Mouse (Mus musculus) lung, adult 2 months (tissue): ENCODE data around the gene Atp1b1. TPM values are rescaled to one million over a fixed set of nuclear protein-coding genes. Genes with fewer than 3 reads are reported as not detected.

Experiments
- DNase-seq: peaks from one replicate; pipeline ENCODE4 v3.0.0; 2022
- H3K4me1 ChIP-seq: fragments of 200-500 bp; 2 replicates; pipeline ENCODE4 v1.6.1; 2011; ENCODE audit warnings: low read length; ENCODE audit not compliant: control insufficient read depth, insufficient read depth
- H3K4me3 ChIP-seq: fragments of 200-500 bp; replicated peaks from 2 replicates; pipeline ENCODE3; 2011; ENCODE audit warnings: low read depth, mild to moderate bottlenecking, control low read depth, low read length; ENCODE audit errors: extremely low read depth
- CTCF ChIP-seq: fragments of 200-500 bp; IDR thresholded peaks from 2 replicates; pipeline ENCODE4 v1.5.1; 2011; ENCODE audit warnings: mild to moderate bottlenecking, low read length, control low read depth; ENCODE audit not compliant: insufficient read depth
- POLR2A ChIP-seq: fragments of 200-500 bp; IDR thresholded peaks from 2 replicates; pipeline ENCODE4 v1.6.1; 2011; ENCODE audit warnings: low read depth, mild to moderate bottlenecking, control low read depth, low read length, borderline replicate concordance; ENCODE audit errors: extremely low read depth
- WGBS: fragments of 180-500 bp; shearing (Covaris S2); methylation state at CpG from one replicate; pipeline ENCODE4 v1.1.7; 2018; 5-methylcytosine and 5-hydroxymethylcytosine counted together
- polyA plus RNA-seq: library from polyadenylated mRNA; depleted of rRNA; stranded (reverse); fragments of >200 nt; gene quantifications from 2 replicates; pipeline ENCODE4 v1.2.3, GENCODE M21; 2012

Gene Atp1b1
- polyA plus RNA-seq, 1 experiment, result 121 TPM

GRCm38 (mm10) chr1:164427777-164428176 lies 30.4 kb downstream of the Atp1b1 start:
- no peak for DNase-seq
- TF ChIP-seq POLR2A (no peak), CTCF (no peak)
- H3K4me3 ChIP-seq, result no peak overlapping the region
- no peaks in the 10 kb centered on the region for H3K4me1 ChIP-seq
- WGBS, result 65% methylated on average over 7 of the region's 7 CpGs

GRCm38 (mm10) chr1:164426227-164426626 lies 31.9 kb downstream of the Atp1b1 start:
- no peak for DNase-seq
- no peak overlapping the region for H3K4me3 ChIP-seq
- WGBS, result 73% methylated on average over 7 of the region's 7 CpGs
- H3K4me1 ChIP-seq, result no peaks in the 10 kb centered on the region
- TF ChIP-seq CTCF (no peak), POLR2A (no peak)

GRCm38 (mm10) chr1:164420623-164421354 lies 37.4 kb downstream of the Atp1b1 start:
- TF ChIP-seq CTCF (no peak), POLR2A (no peak)
- no peak for DNase-seq
- Histone ChIP-seq H3K4me1 (no peaks in the 10 kb centered on the region), H3K4me3 (no peak overlapping the region)
- whole genome bisulfite sequencing, result 81% methylated on average over 6 of the region's 6 CpGs

GRCm38 (mm10) chr1:164419401-164419800 lies 38.8 kb downstream of the Atp1b1 start:
- 85% methylated on average over 8 of the region's 8 CpGs for WGBS
- TF ChIP-seq POLR2A (no peak), CTCF (no peak)
- H3K4me3 ChIP-seq, result no peak overlapping the region
- no peaks in the 10 kb centered on the region for H3K4me1 ChIP-seq
- DNase-seq, result no peak

GRCm38 (mm10) chr1:164418320-164418719 lies 39.8 kb downstream of the Atp1b1 start:
- H3K4me1 ChIP-seq, result 0 out of 2 replicates have a peak, but pooled peaks cover 2% of the 10 kb centered on the region
- WGBS, result 79% methylated on average over 10 of the region's 10 CpGs
- no peak overlapping the region for H3K4me3 ChIP-seq
- no peak for TF ChIP-seq CTCF
- no peak for TF ChIP-seq POLR2A
- DNase-seq, result no peak

- TF ChIP-seq CTCF (no peak), POLR2A (no peak)
- Histone ChIP-seq H3K4me1 (0 out of 2 replicates have a peak, but pooled peaks cover 2% of the 10 kb centered on the region), H3K4me3 (no peak overlapping the region)
- WGBS, result 50% methylated on average over 3 of the region's 3 CpGs
- DNase-seq, result no peak
These were observed 40.6 kb downstream of the Atp1b1 start for GRCm38 (mm10) chr1:164417604-164418003.

- no peak for DNase-seq
- TF ChIP-seq CTCF (no peak), POLR2A (no peak)
- no peak overlapping the region for H3K4me3 ChIP-seq
- 67% methylated on average over 12 of the region's 12 CpGs for WGBS
- 0 out of 2 replicates have a peak, but pooled peaks cover 2% of the 10 kb centered on the region for H3K4me1 ChIP-seq
These were observed 41.3 kb downstream of the Atp1b1 start for GRCm38 (mm10) chr1:164416692-164417394.

GRCm38 (mm10) chr1:164415347-164415751 lies 42.8 kb downstream of the Atp1b1 start:
- WGBS, result 80% methylated on average over 2 of the region's 2 CpGs
- Histone ChIP-seq H3K4me1 (0 out of 2 replicates have a peak, but pooled peaks cover 2% of the 10 kb centered on the region), H3K4me3 (no peak overlapping the region)
- DNase-seq, result no peak
- no peak for TF ChIP-seq CTCF

GRCm38 (mm10) chr1:164413608-164414007 lies 44.5 kb downstream of the Atp1b1 start:
- 68% methylated on average over 11 of the region's 11 CpGs for WGBS
- Histone ChIP-seq H3K4me1 (0 out of 2 replicates have a peak, but pooled peaks cover 2% of the 10 kb centered on the region), H3K4me3 (no peak overlapping the region)
- DNase-seq, result no peak
- no peak for TF ChIP-seq CTCF
- no peak for TF ChIP-seq POLR2A
